Mouse (Mus musculus) liver, embryonic 13.5 days (tissue): ENCODE data around the gene Klhl9. TPM values are rescaled to one million over a fixed set of nuclear protein-coding genes. Genes with fewer than 3 reads are reported as not detected.

Source experiments
- ATAC-seq: fragments of 200-750 bp; cut with Nextera tagmentation; 2 replicates; pipeline ENCODE4 v1.8.0; 2017; ENCODE audit warnings: low read depth, mild to moderate bottlenecking, moderate number of reproducible peaks, moderate library complexity
- DNase-seq: peaks from one replicate; pipeline ENCODE4 v3.0.0; 2022
- H3K27ac ChIP-seq: fragments of 300-500 bp; sonication (generic); 2 replicates; pipeline ENCODE4 v1.5.1; 2015; ENCODE audit warnings: moderate library complexity, mild to moderate bottlenecking, inconsistent platforms
- H3K27me3 ChIP-seq: fragments of 300-500 bp; sonication (generic); 2 replicates; pipeline ENCODE4 v1.6.1; 2015; ENCODE audit warnings: mild to moderate bottlenecking, inconsistent platforms
- H3K36me3 ChIP-seq: fragments of 300-500 bp; sonication (generic); 2 replicates; pipeline ENCODE4 v1.6.1; 2015; ENCODE audit warnings: mild to moderate bottlenecking, inconsistent platforms
- H3K4me1 ChIP-seq: fragments of 300-500 bp; sonication (generic); replicated peaks from 2 replicates; pipeline ENCODE4 v1.6.1; 2015; ENCODE audit warnings: inconsistent platforms
- H3K4me2 ChIP-seq: fragments of 300-500 bp; sonication (generic); 2 replicates; pipeline ENCODE4 v1.6.1; 2015; ENCODE audit warnings: inconsistent platforms, mild to moderate bottlenecking, moderate library complexity
- H3K4me3 ChIP-seq: fragments of 300-500 bp; sonication (generic); replicated peaks from 2 replicates; pipeline ENCODE4 v1.5.1; 2015; ENCODE audit warnings: mild to moderate bottlenecking, inconsistent platforms
- H3K9ac ChIP-seq: fragments of 300-500 bp; sonication (generic); 2 replicates; pipeline ENCODE4 v1.6.1; 2015; ENCODE audit warnings: mild to moderate bottlenecking, inconsistent platforms
- H3K9me3 ChIP-seq: fragments of 300-500 bp; sonication (generic); replicated peaks from 2 replicates; pipeline ENCODE4 v1.6.1; 2016; ENCODE audit warnings: inconsistent platforms
- WGBS: fragments of 180-500 bp; shearing (Covaris S2); methylation state at CpG from one replicate; pipeline ENCODE4 v1.1.7; 2015; ENCODE audit not compliant: insufficient replicate concordance; 5-methylcytosine and 5-hydroxymethylcytosine counted together
- polyA plus RNA-seq: library from polyadenylated mRNA; unstranded; fragments of >200 nt; fragmentation: Nextera tagmentation; extraction: Ambion mirVana; gene quantifications from 2 replicates; pipeline ENCODE4 v1.2.1, GENCODE M21; 2015

Klhl9 gene
- polyA plus RNA-seq, 1 experiment from 2014 or later, result 24.6 TPM

GRCm38 (mm10) chr4:88680362-88680761, 41.9 kb downstream of the Klhl9 start:
- Histone ChIP-seq H3K36me3 (no peaks in the 10 kb centered on the region), H3K4me3 (no peak overlapping the region), H3K9ac (no peak overlapping the region), H3K4me2 (no peak overlapping the region), H3K9me3 (no peaks in the 10 kb centered on the region), H3K27ac (no peak overlapping the region), H3K27me3 (no peaks in the 10 kb centered on the region), H3K4me1 (no peaks in the 10 kb centered on the region)
- no peak for DNase-seq
- ATAC-seq, result no peak
- WGBS, result 36% methylated on average over 8 of the region's 8 CpGs

- H3K4me2 ChIP-seq, result no peak within 1 kb of the TSS
- H3K27me3 ChIP-seq, result no peaks in the 10 kb centered on the region
- ATAC-seq (no peak), DNase-seq (no peak)
- 59% methylated on average over 1 of the region's 1 CpGs for WGBS
- H3K9ac ChIP-seq, result no peak within 1 kb of the TSS
- no peaks in the 10 kb centered on the region for H3K36me3 ChIP-seq
- no peak within 1 kb of the TSS for H3K4me3 ChIP-seq
- no peaks in the 10 kb centered on the region for H3K4me1 ChIP-seq
- H3K9me3 ChIP-seq, result no peaks in the 10 kb centered on the region
- no peak within 1 kb of the TSS for H3K27ac ChIP-seq
These were observed 45.4 kb downstream of the Klhl9 start, which contains the start of gene Ifna16 for GRCm38 (mm10) chr4:88676824-88677223. TSS of gene Ifna16 (minus strand) at chr4:88676924.

Other genes with a start within 250 kb of the Klhl9 start
- not detected in 2 replicates for gene Ifnb1, start 199.7 kb downstream of the Klhl9 start, polyA plus RNA-seq
- gene Ifna15, start 164.2 kb downstream of the Klhl9 start, polyA plus RNA-seq, result not detected in 2 replicates
- gene Ifna14, start 150.7 kb downstream of the Klhl9 start, polyA plus RNA-seq, result not detected in 2 replicates
- gene Ifna9, start 130.1 kb downstream of the Klhl9 start, polyA plus RNA-seq, result not detected in 2 replicates
- gene Ifna12, start 119.1 kb downstream of the Klhl9 start, polyA plus RNA-seq, result not detected in 2 replicates
- gene C87499, start 88.1 kb downstream of the Klhl9 start, polyA plus RNA-seq, result not detected in 2 replicates
- gene Ifna13, start 78.0 kb downstream of the Klhl9 start, polyA plus RNA-seq, result not detected in 2 replicates
- not detected in 2 replicates for gene Ifna16, start 45.5 kb downstream of the Klhl9 start, polyA plus RNA-seq
- gene Ifna2, start 38.6 kb downstream of the Klhl9 start, polyA plus RNA-seq, result not detected in 2 replicates
- gene Ifnab, start 31.1 kb downstream of the Klhl9 start, polyA plus RNA-seq, result not detected in 2 replicates
- gene Gm26566, start 660 bp downstream of the Klhl9 start, polyA plus RNA-seq, result 0.25 and 0.29 TPM in 2 replicates
- gene Gm13271, start 32.4 kb upstream of the Klhl9 start, polyA plus RNA-seq, result not detected in 2 replicates
- not detected in 2 replicates for gene Gm13283, start 37.7 kb upstream of the Klhl9 start, polyA plus RNA-seq
- not detected in 2 replicates for gene Gm13290, start 51.4 kb upstream of the Klhl9 start, polyA plus RNA-seq
- gene Gm13289, start 54.5 kb upstream of the Klhl9 start, polyA plus RNA-seq, result not detected in 2 replicates
- not detected in 2 replicates for gene Gm13272, start 57.4 kb upstream of the Klhl9 start, polyA plus RNA-seq
- gene Ifnz, start 59.7 kb upstream of the Klhl9 start, polyA plus RNA-seq, result not detected in 2 replicates
- 0.23 TPM in 1 of 2 replicates, not detected in the other for gene Gm13276, start 63.2 kb upstream of the Klhl9 start, polyA plus RNA-seq
- gene Gm13277, start 66.2 kb upstream of the Klhl9 start, polyA plus RNA-seq, result not detected in 2 replicates
- not detected in 2 replicates for gene Gm13278, start 69.1 kb upstream of the Klhl9 start, polyA plus RNA-seq
- gene Gm13275, start 72.0 kb upstream of the Klhl9 start, polyA plus RNA-seq, result not detected in 2 replicates
- gene Gm13279, start 74.9 kb upstream of the Klhl9 start, polyA plus RNA-seq, result not detected in 2 replicates
- 0.25 and 0.31 TPM in 2 replicates for gene Gm13285, start 77.2 kb upstream of the Klhl9 start, polyA plus RNA-seq
- not detected in 2 replicates for gene Gm13287, start 80.8 kb upstream of the Klhl9 start, polyA plus RNA-seq
- not detected in 2 replicates for gene Gm13288, start 83.1 kb upstream of the Klhl9 start, polyA plus RNA-seq
- not detected in 2 replicates for gene Ifna7, start 93.8 kb upstream of the Klhl9 start, polyA plus RNA-seq
- gene Ifna11, start 97.5 kb upstream of the Klhl9 start, polyA plus RNA-seq, result not detected in 2 replicates
- not detected in 2 replicates for gene Ifna6, start 105.0 kb upstream of the Klhl9 start, polyA plus RNA-seq
- not detected in 2 replicates for gene Ifna5, start 113.1 kb upstream of the Klhl9 start, polyA plus RNA-seq
- not detected in 2 replicates for gene Ifna4, start 119.4 kb upstream of the Klhl9 start, polyA plus RNA-seq
- gene Ifna1, start 127.6 kb upstream of the Klhl9 start, polyA plus RNA-seq, result not detected in 2 replicates
- gene Ifne, start 157.7 kb upstream of the Klhl9 start, polyA plus RNA-seq, result not detected in 2 replicates